Mouse (Mus musculus) embryo, embryonic 9.5 days (tissue): ENCODE measurements around the gene Gm14525.
"Not testable (repeated sequence)": the region's sequence is repeated elsewhere in the genome, so short reads cannot be mapped to it uniquely, and the experiment has no call there.

ENCODE experiments used
- DNase-seq: peaks from one replicate; pipeline ENCODE4 v3.0.0-alpha.2; 2017; ENCODE audit errors: extremely low spot score

Gene Gm14525

GRCm38 (mm10) chrX:26702538-26702937 is at the start of gene Gm14525:
Gene Gm14525, minus strand, starts transcription at chrX:26702638.
- not testable (repeated sequence) for DNase-seq
